Mouse (Mus musculus) ES-Bruce4 (cell line): ENCODE data around the gene Gon4l.
"Not testable (repeated sequence)": the region's sequence is repeated elsewhere in the genome, so short reads cannot be mapped to it uniquely, and the experiment has no call there.

Source experiments
- CTCF ChIP-seq: IDR thresholded peaks from one replicate; pipeline ENCODE4 v1.8.1; 2011; ENCODE audit warnings: low read depth, low read length
- POLR2A ChIP-seq: IDR thresholded peaks from one replicate; pipeline ENCODE4 v1.8.1; 2011; ENCODE audit warnings: low read length; ENCODE audit not compliant: insufficient read depth

- TF ChIP-seq POLR2A, CTCF: not testable (repeated sequence)
These were observed 3.6 kb upstream of the Gon4l start for GRCm38 (mm10) chr3:88831177-88832121.
